Mouse (Mus musculus): Measurements from ENCODE around the gene Cnr2. TPM values are rescaled to one million over a fixed set of nuclear protein-coding genes. Genes with fewer than 3 reads are reported as not detected.

The Cnr2 gene
- total and polyA plus RNA-seq, 3 experiments, result 0.23 to 0.88 (median 0.59) TPM

DNA sequence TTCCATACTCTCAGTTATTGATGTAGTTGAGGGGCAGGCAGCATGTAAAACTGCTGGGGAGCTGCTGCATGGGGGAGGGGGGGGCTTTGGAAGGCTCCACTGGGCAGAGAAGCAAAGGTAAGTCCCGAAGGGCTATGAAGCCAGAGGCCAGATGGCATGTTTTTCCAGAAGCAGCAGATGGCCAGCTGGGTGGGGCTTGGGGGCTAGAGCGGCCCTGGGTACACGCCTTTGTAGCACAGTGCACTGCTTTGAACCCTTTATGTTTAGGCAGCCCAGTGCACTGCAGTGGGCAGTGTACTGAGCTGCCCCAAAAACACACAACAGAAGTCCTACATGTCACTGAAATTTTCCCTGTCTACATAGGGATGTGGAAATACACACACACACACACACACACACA, 17.6 kb downstream of the Cnr2 start:
- Histone ChIP-seq H3K4me3 (no peak overlapping the region), H3K27ac (no peak overlapping the region), H3K79me2 (replicated peaks; ENCODE audit: control insufficient read depth, insufficient read depth, low read length) (no peaks in the 10 kb centered on the region), H3K9ac (ENCODE audit: low read depth, low read length) (no peak overlapping the region), H3K4me1 (ENCODE audit: control insufficient read depth, insufficient read depth, low read length) (peaks cover 5% of the 10 kb centered on the region), H3K27me3 (ENCODE audit: control insufficient read depth, insufficient read depth, low read length) (no peaks in the 10 kb centered on the region), H3K36me3 (ENCODE audit: control insufficient read depth, insufficient read depth, low read length) (no peaks in the 10 kb centered on the region; the same call in 1 of the 2 replicates)
- no peak for TF ChIP-seq CTCF (IDR thresholded peaks at IDR 0.05)
- no peak for TF ChIP-seq EP300 (IDR thresholded peaks at IDR 0.05; ENCODE audit: insufficient read depth, low read depth, low read length)
- no peak for TF ChIP-seq POLR2A (IDR thresholded peaks at IDR 0.05; ENCODE audit: insufficient read depth, low read depth, low read length)
- DNase-seq, result no peak
- 33% methylated on average over 3 of the region's 3 CpGs for WGBS
- intact Hi-C loops (cut with DNase I), result no loop called here

DNA sequence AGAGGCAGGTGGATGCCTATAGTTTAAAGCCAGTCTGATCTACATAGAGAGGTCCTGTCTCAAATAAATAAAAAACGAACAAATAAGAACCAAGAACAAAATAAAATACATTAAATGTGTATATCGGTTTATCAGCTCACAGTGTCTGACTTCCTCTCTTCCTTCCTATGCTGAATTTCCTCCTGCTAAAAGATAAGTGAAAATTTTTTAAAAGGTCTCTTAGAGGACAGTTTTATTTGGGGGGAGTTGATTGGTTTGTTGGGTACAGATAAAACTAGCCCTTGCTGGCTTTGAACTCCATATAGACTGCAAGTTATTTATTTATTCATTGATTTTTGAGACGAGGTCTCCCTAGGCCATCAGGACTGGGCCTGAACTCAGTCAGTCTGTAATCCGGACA, 18.2 kb downstream of the Cnr2 start:
- no peak for DNase-seq
- WGBS, result 56% methylated on average over 4 of the region's 4 CpGs

DNA sequence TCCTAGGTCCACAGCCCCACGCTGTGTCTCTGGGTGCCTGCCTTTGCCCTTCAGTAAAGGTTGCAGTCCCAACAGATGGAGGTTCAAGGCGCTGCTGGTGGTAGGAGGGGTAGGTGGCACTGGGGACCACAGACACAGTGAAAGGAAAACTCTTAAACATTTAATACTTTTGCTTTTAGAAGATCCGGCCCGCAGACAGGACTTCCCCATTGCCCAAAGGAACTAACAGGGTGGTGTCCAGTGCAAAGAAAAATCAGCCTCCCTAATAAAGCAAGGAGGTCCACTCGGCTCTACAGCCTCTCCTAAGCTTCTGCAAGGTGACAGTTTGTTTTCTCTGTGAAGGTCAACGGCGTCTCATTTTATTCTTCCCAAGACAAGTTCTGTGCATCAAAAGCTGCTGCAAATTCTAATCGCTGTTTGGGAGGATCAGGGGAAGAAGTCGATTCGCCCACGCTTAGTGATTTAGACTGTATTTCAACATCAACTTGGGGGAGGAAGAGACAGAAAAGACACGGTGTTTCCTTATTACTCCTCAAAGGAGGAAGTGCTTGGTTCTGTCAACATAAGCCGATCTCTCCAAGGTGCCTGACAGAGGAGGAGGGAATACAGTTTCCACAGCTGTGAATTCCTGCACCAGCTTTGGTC, 23.6 kb downstream of the Cnr2 start:
- H3K4me3 ChIP-seq, result no peak overlapping the region
- no peaks in the 10 kb centered on the region for H3K79me2 ChIP-seq (replicated peaks; ENCODE audit: control insufficient read depth, insufficient read depth, low read length)
- intact Hi-C loops (cut with DNase I), result no loop called here
- TF ChIP-seq POLR2A (IDR thresholded peaks at IDR 0.05; ENCODE audit: insufficient read depth, low read depth, low read length) (no peak), EP300 (IDR thresholded peaks at IDR 0.05; ENCODE audit: insufficient read depth, low read depth, low read length) (no peak), CTCF (IDR thresholded peaks at IDR 0.05) (no peak)
- H3K27me3 ChIP-seq (ENCODE audit: control insufficient read depth, insufficient read depth, low read length), result no peaks in the 10 kb centered on the region
- H3K27ac ChIP-seq, result no peak overlapping the region; the same call in 1 of the 2 replicates
- no peak overlapping the region for H3K9ac ChIP-seq (ENCODE audit: low read depth, low read length)
- peaks cover 3% of the 10 kb centered on the region for H3K4me1 ChIP-seq (ENCODE audit: control insufficient read depth, insufficient read depth, low read length)
- no peaks in the 10 kb centered on the region for H3K36me3 ChIP-seq (ENCODE audit: control insufficient read depth, insufficient read depth, low read length)
- WGBS, result 52% methylated on average over 13 of the region's 13 CpGs
- peak in 1 of 2 experiments; percentile 40 for DNase-seq

More for the DNA sequence above, 18.2 kb downstream of the Cnr2 start:
- H3K4me3 ChIP-seq, result no peak overlapping the region
- H3K27me3 ChIP-seq (ENCODE audit: control insufficient read depth, insufficient read depth, low read length), result no peaks in the 10 kb centered on the region
- intact Hi-C loops (cut with DNase I), result no loop called here
- H3K27ac ChIP-seq, result no peak overlapping the region
- no peak overlapping the region for H3K9ac ChIP-seq (ENCODE audit: low read depth, low read length)
- TF ChIP-seq EP300 (IDR thresholded peaks at IDR 0.05; ENCODE audit: insufficient read depth, low read depth, low read length), result no peak
- no peak for TF ChIP-seq CTCF (IDR thresholded peaks at IDR 0.05)
- TF ChIP-seq POLR2A (IDR thresholded peaks at IDR 0.05; ENCODE audit: insufficient read depth, low read depth, low read length), result no peak
- H3K4me1 ChIP-seq (ENCODE audit: control insufficient read depth, insufficient read depth, low read length), result peaks cover 5% of the 10 kb centered on the region
- no peaks in the 10 kb centered on the region; the same call in 1 of the 2 replicates for H3K36me3 ChIP-seq (ENCODE audit: control insufficient read depth, insufficient read depth, low read length)
- no peaks in the 10 kb centered on the region for H3K79me2 ChIP-seq (replicated peaks; ENCODE audit: control insufficient read depth, insufficient read depth, low read length)

DNA sequence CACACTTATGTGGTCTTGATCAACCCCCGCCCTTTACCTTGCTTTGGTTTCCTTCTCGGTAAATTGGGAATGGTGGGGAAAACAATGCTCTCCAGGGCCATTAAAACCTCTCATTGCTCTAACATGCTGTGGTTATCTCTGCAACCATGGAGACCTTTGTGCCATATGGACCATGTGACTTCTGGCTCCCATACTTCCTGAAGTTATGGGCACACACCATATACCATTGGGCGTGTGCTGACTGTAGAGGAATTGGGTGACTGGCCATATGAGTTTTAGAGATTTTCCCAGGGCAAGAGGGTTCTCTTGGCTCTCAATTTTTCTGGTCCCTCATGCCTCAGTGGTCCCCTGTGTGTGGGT, 24.1 kb downstream of the Cnr2 start:
- DNase-seq, result no peak
- Histone ChIP-seq H3K36me3 (ENCODE audit: control insufficient read depth, insufficient read depth, low read length) (no peaks in the 10 kb centered on the region), H3K27ac (no peak overlapping the region), H3K27me3 (ENCODE audit: control insufficient read depth, insufficient read depth, low read length) (no peaks in the 10 kb centered on the region), H3K79me2 (replicated peaks; ENCODE audit: control insufficient read depth, insufficient read depth, low read length) (no peaks in the 10 kb centered on the region), H3K4me3 (no peak overlapping the region), H3K4me1 (ENCODE audit: control insufficient read depth, insufficient read depth, low read length) (peaks cover 3% of the 10 kb centered on the region), H3K9ac (ENCODE audit: low read depth, low read length) (no peak overlapping the region)
- intact Hi-C loops (cut with DNase I), result no loop called here
- TF ChIP-seq EP300 (IDR thresholded peaks at IDR 0.05; ENCODE audit: insufficient read depth, low read depth, low read length), result no peak
- no peak for TF ChIP-seq POLR2A (IDR thresholded peaks at IDR 0.05; ENCODE audit: insufficient read depth, low read depth, low read length)
- TF ChIP-seq CTCF (IDR thresholded peaks at IDR 0.05), result no peak
- WGBS, result 66% methylated on average over 3 of the region's 3 CpGs

DNA sequence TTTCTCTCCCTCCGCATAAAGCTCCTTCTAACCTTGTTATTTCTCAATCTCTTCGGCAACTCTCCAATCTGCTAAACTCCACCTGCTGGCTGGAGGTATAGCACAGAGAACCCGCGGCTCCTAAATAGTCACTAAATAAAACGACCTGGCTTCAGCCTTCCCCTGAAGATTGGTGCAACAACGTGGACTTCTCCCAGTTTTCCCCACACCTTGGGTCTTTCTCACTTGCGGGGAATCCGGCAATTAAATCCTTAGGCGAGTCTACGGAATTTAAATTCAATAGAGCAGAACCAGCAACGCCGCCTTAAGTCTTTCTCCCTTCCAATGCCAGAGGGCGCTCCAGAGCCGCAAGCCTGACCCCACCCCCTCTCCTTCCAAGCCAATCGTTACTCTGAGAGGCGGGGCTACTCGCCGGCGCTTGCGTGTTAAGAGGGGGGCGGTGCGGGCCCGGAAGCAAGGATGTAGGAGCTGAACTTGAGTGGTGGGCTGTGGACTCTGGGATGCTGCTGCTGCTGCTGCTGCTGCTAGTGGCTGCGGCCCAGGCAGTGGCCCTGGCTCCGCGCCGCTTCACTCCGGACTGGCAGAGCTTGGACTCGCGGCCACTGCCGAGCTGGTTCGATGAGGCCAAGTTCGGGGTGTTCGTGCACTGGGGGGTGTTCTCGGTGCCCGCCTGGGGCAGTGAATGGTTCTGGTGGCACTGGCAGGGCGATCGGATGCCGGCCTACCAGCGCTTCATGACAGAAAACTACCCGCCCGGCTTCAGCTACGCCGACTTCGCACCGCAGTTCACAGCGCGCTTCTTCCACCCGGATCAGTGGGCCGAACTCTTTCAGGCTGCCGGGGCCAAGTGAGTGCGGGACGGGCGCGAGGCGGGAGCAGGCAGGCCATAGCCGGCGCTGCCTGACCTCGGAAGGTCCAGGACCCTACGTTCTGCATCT, 25.4 kb downstream of the Cnr2 start, which contains the start of gene Fuca1:
Gene Fuca1 (plus strand): TSS at position 432 of the 938 bp plus-strand sequence.
- no peak for TF ChIP-seq EP300 (IDR thresholded peaks at IDR 0.05; ENCODE audit: insufficient read depth, low read depth, low read length)
- peak; percentile 92 for TF ChIP-seq CTCF (IDR thresholded peaks at IDR 0.05)
- TF ChIP-seq POLR2A (IDR thresholded peaks at IDR 0.05; ENCODE audit: insufficient read depth, low read depth, low read length), result peak; percentile 74
- peak within 1 kb of the TSS; percentile 82 for H3K9ac ChIP-seq (ENCODE audit: low read depth, low read length)
- peak within 1 kb of the TSS; percentile 84 for H3K4me3 ChIP-seq
- under 1% methylated on average over 60 of the region's 60 CpGs for WGBS
- H3K36me3 ChIP-seq (ENCODE audit: control insufficient read depth, insufficient read depth, low read length), result no peaks in the 10 kb centered on the region
- H3K27ac ChIP-seq, result peak within 1 kb of the TSS; percentile 83
- H3K79me2 ChIP-seq (replicated peaks; ENCODE audit: control insufficient read depth, insufficient read depth, low read length), result no peaks in the 10 kb centered on the region
- peaks cover 3% of the 10 kb centered on the region for H3K4me1 ChIP-seq (ENCODE audit: control insufficient read depth, insufficient read depth, low read length)
- intact Hi-C loops (cut with DNase I), result loop anchor here (1.0 to 5.0 kb wide), 4 partner anchors 26 to 118 kb away; partner anchors contain the start of genes Gale and Hmgcl
- no peaks in the 10 kb centered on the region for H3K27me3 ChIP-seq (ENCODE audit: control insufficient read depth, insufficient read depth, low read length)
- DNase-seq, result peak; percentile 95 to 96
